Mouse (Mus musculus) erythroblast, embryonic 14.5 days (primary cell): ENCODE results near the gene Ebi3. TPM values are rescaled to one million over a fixed set of nuclear protein-coding genes. Genes with fewer than 3 reads are reported as not detected.

Experiments
- H3K27me3 ChIP-seq: 2 replicates; pipeline ENCODE4 v1.6.1; 2012; ENCODE audit warnings: inconsistent platforms; ENCODE audit not compliant: control insufficient read depth
- H3K36me3 ChIP-seq: 2 replicates; pipeline ENCODE4 v1.6.1; 2012; ENCODE audit warnings: mild to moderate bottlenecking, inconsistent platforms; ENCODE audit not compliant: control insufficient read depth
- H3K4me1 ChIP-seq: 2 replicates; pipeline ENCODE4 v1.6.1; 2012; ENCODE audit warnings: inconsistent platforms; ENCODE audit not compliant: control insufficient read depth
- H3K4me3 ChIP-seq: replicated peaks from 2 replicates; pipeline ENCODE3; 2012; ENCODE audit warnings: moderate library complexity, mild to moderate bottlenecking, inconsistent platforms
- H3K9me3 ChIP-seq: 2 replicates; pipeline ENCODE4 v1.6.1; 2012; ENCODE audit warnings: low read length, inconsistent platforms, mixed read lengths; ENCODE audit not compliant: control insufficient read depth
- GATA1 ChIP-seq: IDR thresholded peaks from 2 replicates; pipeline ENCODE4 v1.6.1; 2012; ENCODE audit warnings: low read length, inconsistent platforms, mixed read lengths
- TAL1 ChIP-seq: IDR thresholded peaks from 3 replicates; pipeline ENCODE4 v1.6.1; 2012; ENCODE audit warnings: low read length, inconsistent platforms, mixed read lengths
- polyA plus RNA-seq: library from polyadenylated mRNA; stranded (reverse); fragments of >175 nt; gene quantifications from 2 replicates; pipeline ENCODE4 v1.2.3, GENCODE M21; 2012

Ebi3 gene
- polyA plus RNA-seq, 1 experiment = 0.34 TPM

GRCm38 (mm10) chr17:55964996-55965395 is 12.6 kb downstream of the Ebi3 start:
- no peaks in the 10 kb centered on the region for H3K9me3 ChIP-seq
- TF ChIP-seq GATA1 = no peak
- TF ChIP-seq TAL1 = no peak
- H3K36me3 ChIP-seq = peaks cover 78% of the 10 kb centered on the region
- H3K4me3 ChIP-seq = no peak overlapping the region
- H3K4me1 ChIP-seq = peaks cover 10% of the 10 kb centered on the region
- peaks cover 13% of the 10 kb centered on the region for H3K27me3 ChIP-seq

DNA sequence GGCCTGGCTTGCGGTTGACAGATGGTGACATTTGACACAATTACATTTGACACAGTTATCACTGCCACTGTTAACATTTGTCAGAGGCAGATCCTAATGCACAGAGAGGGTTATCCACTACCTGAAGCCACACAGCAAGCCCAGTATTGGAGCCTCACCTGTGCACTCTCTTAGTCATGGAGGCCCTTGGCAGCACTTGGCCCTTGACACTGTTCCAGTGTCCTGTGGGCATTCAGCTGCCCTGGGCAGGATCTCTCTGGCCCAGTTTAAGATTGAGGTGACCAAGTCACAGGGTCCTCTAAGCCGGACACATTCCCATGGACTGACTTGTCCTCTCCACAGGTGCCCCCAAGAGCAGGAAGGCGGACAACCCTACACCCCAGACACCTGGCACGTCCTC is 14.7 kb downstream of the Ebi3 start:
- Histone ChIP-seq H3K9me3 (no peaks in the 10 kb centered on the region; the same call in 1 of the 2 replicates), H3K4me1 (no peaks in the 10 kb centered on the region), H3K27me3 (peaks cover 34% of the 10 kb centered on the region), H3K36me3 (peaks cover 56% of the 10 kb centered on the region), H3K4me3 (no peak overlapping the region)
- no peak for TF ChIP-seq GATA1
- no peak for TF ChIP-seq TAL1

DNA sequence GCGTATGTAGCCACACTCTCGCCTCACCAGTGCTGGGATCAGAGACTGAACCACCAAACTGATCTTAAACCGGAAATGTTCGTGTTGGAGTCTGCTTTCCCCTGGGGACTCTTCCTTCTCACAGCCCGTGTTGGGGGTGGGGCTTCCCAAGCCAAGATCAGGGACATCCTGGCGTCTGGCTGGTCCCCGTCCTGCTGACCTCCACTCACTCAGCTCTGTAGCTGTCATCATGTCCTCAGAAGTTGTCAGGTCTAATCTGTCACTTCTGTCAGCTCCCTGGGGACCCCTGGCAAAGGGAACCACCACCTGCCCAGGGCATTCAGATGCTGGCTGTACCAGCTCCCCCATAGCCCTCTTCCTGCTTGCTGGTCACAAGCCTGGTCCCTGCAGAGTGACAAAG is 15.8 kb downstream of the Ebi3 start:
- H3K27me3 ChIP-seq = peaks cover 41% of the 10 kb centered on the region
- TF ChIP-seq TAL1 (no peak), GATA1 (no peak)
- no peak overlapping the region for H3K4me3 ChIP-seq
- H3K4me1 ChIP-seq = no peaks in the 10 kb centered on the region
- peaks cover 49% of the 10 kb centered on the region for H3K36me3 ChIP-seq
- no peaks in the 10 kb centered on the region; the same call in 1 of the 2 replicates for H3K9me3 ChIP-seq

GRCm38 (mm10) chr17:55969560-55969959 is 17.1 kb downstream of the Ebi3 start:
- TF ChIP-seq GATA1 = no peak
- no peak for TF ChIP-seq TAL1
- H3K9me3 ChIP-seq = no peaks in the 10 kb centered on the region; the same call in 1 of the 2 replicates
- H3K36me3 ChIP-seq = peaks cover 36% of the 10 kb centered on the region
- no peaks in the 10 kb centered on the region for H3K4me1 ChIP-seq
- H3K27me3 ChIP-seq = peaks cover 45% of the 10 kb centered on the region
- no peak overlapping the region for H3K4me3 ChIP-seq

DNA sequence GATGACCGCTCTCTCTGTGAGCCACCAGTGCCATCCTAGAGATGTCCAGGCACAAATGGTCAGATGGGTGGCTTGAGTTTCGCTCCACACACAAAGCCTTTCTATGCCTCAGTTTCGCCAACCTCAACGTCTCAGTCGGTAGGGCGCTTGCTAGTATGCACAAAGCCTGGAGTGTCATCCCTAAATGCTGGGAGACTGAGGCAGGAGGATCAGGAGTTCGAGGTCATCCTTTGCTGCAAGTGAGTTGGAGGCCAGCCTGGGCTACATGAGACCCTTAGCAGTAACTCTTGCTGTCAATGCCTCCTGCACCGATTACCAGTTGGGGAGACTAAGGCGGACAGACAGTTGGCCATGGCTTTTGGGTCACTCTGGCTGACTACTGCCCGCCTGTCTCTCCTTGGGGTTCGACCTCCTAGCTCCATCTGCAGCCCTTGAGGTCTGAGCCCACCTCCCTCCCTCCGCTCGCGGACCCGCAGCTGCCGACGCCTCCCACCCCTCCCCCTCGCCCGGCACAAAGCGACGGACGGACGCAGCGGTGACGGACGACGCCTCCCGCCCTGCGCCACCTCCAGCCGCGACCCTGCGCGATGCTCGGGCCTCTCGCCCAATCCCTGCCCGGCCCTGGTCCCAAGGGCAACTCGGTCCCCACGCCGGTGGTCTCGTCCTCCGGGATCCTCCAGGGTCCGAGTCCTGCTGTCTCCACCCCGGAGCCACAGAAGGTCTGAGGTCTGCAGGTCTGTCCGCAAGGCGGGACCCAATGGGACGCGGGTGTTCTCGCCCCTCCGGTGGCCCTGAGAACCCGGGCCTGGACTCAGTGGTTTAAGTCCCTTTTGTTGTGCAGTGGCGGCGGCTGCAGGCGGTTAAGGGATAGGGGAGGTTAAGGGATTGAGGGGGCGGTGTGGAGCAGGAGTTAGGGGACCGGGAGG is 17.8 kb downstream of the Ebi3 start, which contains the start of gene Shd:
Shd (plus strand) TSS at position 502 of the 926 bp plus-strand sequence.
- Histone ChIP-seq H3K36me3 (peaks cover 29% of the 10 kb centered on the region), H3K9me3 (no peaks in the 10 kb centered on the region; the same call in 1 of the 2 replicates), H3K27me3 (peaks cover 45% of the 10 kb centered on the region), H3K4me3 (no peak within 1 kb of the TSS), H3K4me1 (no peaks in the 10 kb centered on the region)
- no peak for TF ChIP-seq GATA1
- TF ChIP-seq TAL1 = no peak

- H3K27me3 ChIP-seq = peaks cover 45% of the 10 kb centered on the region
- H3K4me3 ChIP-seq = no peak overlapping the region
- H3K36me3 ChIP-seq = peaks cover 20% of the 10 kb centered on the region
- peaks cover 2% of the 10 kb centered on the region; the same call in 1 of the 2 replicates for H3K4me1 ChIP-seq
- no peak for TF ChIP-seq TAL1
- TF ChIP-seq GATA1 = no peak
- H3K9me3 ChIP-seq = no peaks in the 10 kb centered on the region; the same call in 1 of the 2 replicates
These were observed 19.0 kb downstream of the Ebi3 start for GRCm38 (mm10) chr17:55971453-55971852.

- no peak for TF ChIP-seq TAL1
- no peak for TF ChIP-seq GATA1
- Histone ChIP-seq H3K4me1 (peaks cover 3% of the 10 kb centered on the region; the same call in 1 of the 2 replicates), H3K36me3 (no peaks in the 10 kb centered on the region), H3K27me3 (peaks cover 18% of the 10 kb centered on the region), H3K4me3 (no peak overlapping the region), H3K9me3 (no peaks in the 10 kb centered on the region)
These were observed 23.9 kb downstream of the Ebi3 start for GRCm38 (mm10) chr17:55976255-55976862.

DNA sequence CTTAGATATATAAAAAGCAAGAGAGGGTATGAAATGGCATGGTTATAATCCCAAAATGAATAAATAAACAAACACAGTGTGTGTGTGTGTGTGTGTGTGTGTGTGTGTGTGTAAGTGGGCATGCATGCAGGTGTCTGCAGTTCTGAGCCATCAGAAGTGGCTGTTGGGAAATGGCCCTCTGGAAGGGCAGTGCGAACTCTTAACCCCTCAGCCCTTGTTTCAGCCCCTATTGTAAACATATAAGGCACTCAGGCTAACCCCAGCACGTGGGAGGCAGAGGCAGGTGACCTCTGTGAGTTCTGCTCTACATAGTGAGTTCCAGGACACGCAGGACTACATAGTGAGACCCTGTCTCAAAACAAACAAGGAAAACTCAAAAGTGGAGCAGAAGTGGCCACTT is 24.9 kb downstream of the Ebi3 start:
- H3K36me3 ChIP-seq = no peaks in the 10 kb centered on the region
- H3K9me3 ChIP-seq = no peaks in the 10 kb centered on the region
- TF ChIP-seq GATA1 = no peak
- no peak for TF ChIP-seq TAL1
- no peak overlapping the region for H3K4me3 ChIP-seq
- peaks cover 3% of the 10 kb centered on the region; the same call in 1 of the 2 replicates for H3K4me1 ChIP-seq
- H3K27me3 ChIP-seq = peaks cover 10% of the 10 kb centered on the region
